Mouse (Mus musculus) activated CD4-positive, CD25-positive, alpha-beta regulatory T cell, adult 9 weeks (primary cell): ENCODE data around the gene Zbtb40. TPM values are rescaled to one million over a fixed set of nuclear protein-coding genes. Genes with fewer than 3 reads are reported as not detected.

Experiments
- polyA plus RNA-seq: library from polyadenylated mRNA; unstranded; fragments of 100-300 nt; shearing (Covaris generic); gene quantifications from one replicate; pipeline ENCODE4 v1.2.1, GENCODE M21; 2017

The Zbtb40 gene
- 13.1 TPM for polyA plus RNA-seq

GRCm38 (mm10) chr4:137048550-137049032 is at the start of gene Zbtb40:
Gene Zbtb40 (minus strand): TSS chr4:137048801.

GRCm38 (mm10) chr4:136956751-136957446 is 91.7 kb downstream of the Zbtb40 start, which contains the start of gene Epha8:
Gene Epha8 (minus strand): TSS chr4:136956816.

Other genes starting within 250 kb of the Zbtb40 start
- not detected for gene Ephb2, start 212.8 kb downstream of the Zbtb40 start, polyA plus RNA-seq
- 14.4 TPM for gene C1qb, start 162.6 kb downstream of the Zbtb40 start, polyA plus RNA-seq
- 13.1 TPM for gene C1qc, start 155.7 kb downstream of the Zbtb40 start, polyA plus RNA-seq
- 13.1 TPM for gene C1qa, start 150.0 kb downstream of the Zbtb40 start, polyA plus RNA-seq
- not detected for gene Epha8, start 92.0 kb downstream of the Zbtb40 start, polyA plus RNA-seq
- 0.20 TPM for gene Wnt4, start 228.7 kb upstream of the Zbtb40 start, polyA plus RNA-seq